ENCODE assay signal across 9 mouse cellular contexts in the genomic region with DNA sequence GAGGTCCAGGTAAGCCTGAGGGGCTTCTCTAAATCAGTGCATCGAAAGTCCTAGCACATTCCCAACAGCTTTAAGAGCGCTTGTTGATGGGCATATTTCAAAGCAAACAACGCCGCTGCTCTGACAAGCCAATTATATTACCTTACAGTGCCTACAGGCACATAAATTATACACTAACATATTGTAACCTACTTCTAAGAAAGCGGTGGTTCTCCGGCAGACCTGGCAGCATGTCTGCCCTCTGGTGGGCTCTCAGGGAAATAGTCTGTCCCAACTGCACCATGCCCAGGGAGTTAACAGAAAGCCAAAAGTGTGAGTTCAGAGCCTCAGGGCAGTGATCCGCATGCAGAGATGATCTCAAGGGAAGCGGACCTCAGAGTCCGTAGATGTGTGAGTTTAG.
DNase-seq lines count a peak whose midpoint lies in the region; ATAC-seq lines count a peak whose summit lies in the region.
"Had no signal": no experiment of that assay in that cellular context is flagged by ENCODE, and none has a peak within 500 bp of the region (broad histone marks: within the 10 kb centered on the region; RNA-seq: fewer than 3 reads in every experiment).

No protein-coding gene starts in this region.

- H3K36me3 ChIP-seq in forebrain, embryonic 12.5 days (replicated peaks), result no peaks in the 10 kb centered on the region
- no peaks in the 10 kb centered on the region for H3K36me3 ChIP-seq in limb, embryonic 11.5 days (ENCODE audit: control insufficient read depth, insufficient read depth, low read length)
- H3K36me3 ChIP-seq: stomach, embryonic 15.5 days had no signal

- WGBS in forebrain, embryonic 12.5 days, result 41% methylated on average over 9 of the region's 9 CpGs
- 34% methylated on average over 9 of the region's 9 CpGs for WGBS in limb, embryonic 11.5 days

- H3K27me3 ChIP-seq in forebrain, embryonic 12.5 days, result no peaks in the 10 kb centered on the region
- H3K27me3 ChIP-seq in limb, embryonic 11.5 days (ENCODE audit: control insufficient read depth, insufficient read depth, low read length), result no peaks in the 10 kb centered on the region
- H3K27me3 ChIP-seq: stomach, embryonic 15.5 days had no signal

- H3K4me1 ChIP-seq in forebrain, embryonic 12.5 days, result no peaks in the 10 kb centered on the region
- peaks cover 8% of the 10 kb centered on the region; the same call in 1 of the 2 replicates for H3K4me1 ChIP-seq in limb, embryonic 11.5 days (ENCODE audit: control insufficient read depth, insufficient read depth, low read length)
- H3K4me1 ChIP-seq: stomach, embryonic 15.5 days had no signal

- no peak overlapping the region for H3K9ac ChIP-seq in forebrain, embryonic 12.5 days
- no peak overlapping the region for H3K9ac ChIP-seq in limb, embryonic 11.5 days (ENCODE audit: low read length)
- H3K9ac ChIP-seq: stomach, embryonic 15.5 days had no signal

- ATAC-seq in cerebellum, adult (ENCODE audit: insufficient number of reproducible peaks, low FRiP score, low TSS enrichment), result peak; percentile 21; the same call in 1 of the 2 replicates
- ATAC-seq in forebrain, embryonic 12.5 days (ENCODE audit: low FRiP score), result peak; percentile 70
- ATAC-seq in limb, embryonic 11.5 days (ENCODE audit: insufficient number of reproducible peaks, low FRiP score, low TSS enrichment, low read depth), result peak; percentile 57; the same call in 1 of the 2 replicates

- H3K9me3 ChIP-seq in forebrain, embryonic 12.5 days, result no peaks in the 10 kb centered on the region
- no peaks in the 10 kb centered on the region for H3K9me3 ChIP-seq in limb, embryonic 11.5 days (ENCODE audit: control insufficient read depth, low read length)
- H3K9me3 ChIP-seq: stomach, embryonic 15.5 days had no signal

- H3K4me2 ChIP-seq in forebrain, embryonic 12.5 days, result no peak overlapping the region
- no peak overlapping the region for H3K4me2 ChIP-seq in limb, embryonic 11.5 days (ENCODE audit: low read depth, severe bottlenecking)
- H3K4me2 ChIP-seq: stomach, embryonic 15.5 days had no signal

- H3K4me3 ChIP-seq in forebrain, embryonic 12.5 days (replicated peaks), result no peak overlapping the region
- no peak overlapping the region for H3K4me3 ChIP-seq in limb, embryonic 11.5 days (ENCODE audit: low read depth, low read length)
- H3K4me3 ChIP-seq: stomach, embryonic 15.5 days had no signal

- DNase-seq in urinary bladder, postnatal 14 days (ENCODE audit: low spot score), result peak; percentile 32
- DNase-seq in urinary bladder, postnatal 10 days (ENCODE audit: low spot score), result no peak
- peak; percentile 12 to 51 for DNase-seq in kidney, adult 8-10 months
- DNase-seq in limb, embryonic 11.5 days (ENCODE audit: low spot score), result peak; percentile 71
- peak; percentile 49 for DNase-seq in neural tube, embryonic 10.5 days (ENCODE audit: extremely low spot score, low spot score)
- peak; percentile 26 for DNase-seq in urinary bladder, postnatal 25 days (ENCODE audit: low spot score)

- H3K27ac ChIP-seq in forebrain, embryonic 12.5 days, result no peak overlapping the region
- H3K27ac ChIP-seq in limb, embryonic 11.5 days (replicated peaks; ENCODE audit: low read depth, low read length), result no peak overlapping the region
- H3K27ac ChIP-seq: stomach, embryonic 15.5 days had no signal
